Mouse (Mus musculus) CH12.LX (cell line): Measurements from ENCODE around the gene Rft1. TPM values are rescaled to one million over a fixed set of nuclear protein-coding genes. Genes with fewer than 3 reads are reported as not detected.

Experiments
- DNase-seq: peaks from one replicate; pipeline ENCODE4 v3.0.0-alpha.2; 2013; ENCODE audit errors: extremely low read depth
- H3K27ac ChIP-seq: 2 replicates; pipeline ENCODE4 v1.5.1; 2012; ENCODE audit warnings: low read depth, mild to moderate bottlenecking, control low read depth, moderate library complexity; ENCODE audit not compliant: insufficient read depth
- H3K27me3 ChIP-seq: replicated peaks from 2 replicates; pipeline ENCODE3; 2012; ENCODE audit warnings: inconsistent platforms
- H3K36me3 ChIP-seq, 2 experiments: replicated peaks in 1 of 2; 2 replicates each; pipeline versions ENCODE3 to v1.6.1; 2012; ENCODE audit warnings: inconsistent platforms in 1 of 2, low read length in 1 of 2, mild to moderate bottlenecking in 1 of 2, mixed read lengths in 1 of 2, moderate library complexity in 1 of 2; ENCODE audit not compliant: control insufficient read depth in 1 of 2, insufficient read depth in 1 of 2
- H3K4me1 ChIP-seq, 2 experiments: 2 replicates each; pipeline ENCODE4 v1.6.1; 2012; ENCODE audit warnings: inconsistent platforms in 1 of 2, moderate library complexity in 1 of 2; ENCODE audit not compliant: insufficient read depth in 2 of 2, control insufficient read depth in 1 of 2
- H3K4me2 ChIP-seq: 2 replicates; pipeline ENCODE4 v1.6.1; 2012; ENCODE audit warnings: low read depth, mild to moderate bottlenecking, control low read depth; ENCODE audit not compliant: poor library complexity, insufficient read depth, severe bottlenecking
- H3K4me3 ChIP-seq, 3 experiments: fragments of 150-350 bp in 1 of 3; sonication (generic) in 1 of 3; replicated peaks in 1 of 3; 2 replicates each; pipeline versions ENCODE3 to v1.5.1; 2011 to 2012; ENCODE audit warnings: low read depth in 2 of 3, low read length in 2 of 3, mild to moderate bottlenecking in 2 of 3, moderate library complexity in 2 of 3, control low read depth in 1 of 3, improper control_type of control experiment in 1 of 3, inconsistent platforms in 1 of 3, mixed read lengths in 1 of 3; ENCODE audit not compliant: poor library complexity in 1 of 3
- H3K79me2 ChIP-seq: replicated peaks from 2 replicates; pipeline ENCODE4 v1.6.1; 2012; ENCODE audit warnings: mild to moderate bottlenecking, moderate library complexity; ENCODE audit not compliant: control insufficient read depth, poor library complexity, insufficient read depth, severe bottlenecking; ENCODE audit errors: extremely low read depth
- H3K9ac ChIP-seq: 2 replicates; pipeline ENCODE4 v1.6.1; 2012; ENCODE audit warnings: low read depth, mild to moderate bottlenecking, control low read depth, moderate library complexity; ENCODE audit not compliant: insufficient read depth
- H3K9me3 ChIP-seq: replicated peaks from 2 replicates; pipeline ENCODE3; 2012; ENCODE audit warnings: low read length, inconsistent platforms, mixed read lengths
- CHD2 ChIP-seq: IDR thresholded peaks from 2 replicates; pipeline ENCODE4 v1.6.1; 2011; ENCODE audit warnings: low read length, improper control_type of control experiment
- E2F4 ChIP-seq: IDR thresholded peaks from 2 replicates; pipeline ENCODE4 v1.6.1; 2011; ENCODE audit warnings: low read depth, low read length, improper control_type of control experiment; ENCODE audit not compliant: insufficient replicate concordance
- GABPA ChIP-seq: IDR thresholded peaks from 2 replicates; pipeline ENCODE4 v1.6.1; 2012; ENCODE audit warnings: low read depth, low read length, improper control_type of control experiment, inconsistent platforms; ENCODE audit not compliant: insufficient replicate concordance
- IRF4 ChIP-seq: IDR thresholded peaks from 2 replicates; pipeline ENCODE4 v1.6.1; 2014; ENCODE audit warnings: low read depth, mild to moderate bottlenecking, inconsistent platforms, low read length, improper control_type of control experiment
- JUND ChIP-seq: conservative IDR thresholded peaks from 2 replicates; pipeline ENCODE4 v1.6.1; 2011; ENCODE audit warnings: low read depth, low read length, improper control_type of control experiment
- MEF2A ChIP-seq: IDR thresholded peaks from 2 replicates; pipeline ENCODE4 v1.6.1; 2014; ENCODE audit warnings: low read depth, mild to moderate bottlenecking, inconsistent platforms, low read length, improper control_type of control experiment, borderline replicate concordance
- MXI1 ChIP-seq: IDR thresholded peaks from 2 replicates; pipeline ENCODE4 v1.6.1; 2011; ENCODE audit warnings: mild to moderate bottlenecking, low read depth, low read length, improper control_type of control experiment
- NELFE ChIP-seq: IDR thresholded peaks from 2 replicates; pipeline ENCODE4 v1.6.1; 2011; ENCODE audit warnings: low read depth, low read length, improper control_type of control experiment
- POLR2AphosphoS2 ChIP-seq: IDR thresholded peaks from 2 replicates; pipeline ENCODE4 v1.6.1; 2011; ENCODE audit warnings: low read depth, low read length, improper control_type of control experiment
- RAD21 ChIP-seq: IDR thresholded peaks from 2 replicates; pipeline ENCODE4 v1.6.1; 2011; ENCODE audit warnings: low read depth, mild to moderate bottlenecking, low read length, improper control_type of control experiment, moderate library complexity
- RCOR1 ChIP-seq: conservative IDR thresholded peaks from 2 replicates; pipeline ENCODE4 v1.6.1; 2012; ENCODE audit warnings: low read depth, mild to moderate bottlenecking, inconsistent platforms, low read length, improper control_type of control experiment
- SIN3A ChIP-seq: IDR thresholded peaks from 2 replicates; pipeline ENCODE4 v1.6.1; 2012; ENCODE audit warnings: low read length, improper control_type of control experiment, inconsistent platforms
- SMC3 ChIP-seq: IDR thresholded peaks from 2 replicates; pipeline ENCODE4 v1.6.1; 2011; ENCODE audit warnings: low read depth, low read length, improper control_type of control experiment
- TBP ChIP-seq: conservative IDR thresholded peaks from 2 replicates; pipeline ENCODE4 v1.6.1; 2011; ENCODE audit warnings: low read depth, low read length, improper control_type of control experiment
- USF1 ChIP-seq: IDR thresholded peaks from 2 replicates; pipeline ENCODE4 v1.6.1; 2014; ENCODE audit warnings: low read depth, mild to moderate bottlenecking, inconsistent platforms, low read length, improper control_type of control experiment
- USF2 ChIP-seq: conservative IDR thresholded peaks from 2 replicates; pipeline ENCODE4 v1.6.1; 2011; ENCODE audit warnings: low read depth, low read length, improper control_type of control experiment
- ZKSCAN1 ChIP-seq: IDR thresholded peaks from 2 replicates; pipeline ENCODE4 v1.6.1; 2012; ENCODE audit warnings: low read depth, inconsistent platforms, low read length, improper control_type of control experiment, borderline replicate concordance
- ZNF384 ChIP-seq: IDR thresholded peaks from 2 replicates; pipeline ENCODE4 v1.6.1; 2012; ENCODE audit warnings: low read depth, low read length, improper control_type of control experiment, inconsistent platforms
- dilution Hi-C: fragments of 300-500 bp; cut with MboI; formaldehyde crosslinking; loops from 2 replicates; pipeline ENCODE4 v1.14.3; 2020; ENCODE audit warnings: low sequenced_read_pairs; ENCODE audit not compliant: extremely low pct_unique_long_range_greater_than_20kb, extremely low pct_ligation_motif_present
- in situ Hi-C: fragments of 300-500 bp; cut with MboI; formaldehyde crosslinking; loops from 3 replicates; pipeline ENCODE4 v1.14.3; 2019; ENCODE audit warnings: low sequenced_read_pairs, low pct_ligation_motif_present, low pct_unique_long_range_greater_than_20kb, mixed read lengths
- polyA plus RNA-seq: library from polyadenylated mRNA; unstranded; fragments of >175 nt; gene quantifications from 2 replicates; pipeline ENCODE4 v1.2.1, GENCODE M21; 2012; ENCODE audit warnings: low read depth; ENCODE audit not compliant: insufficient read length
- total RNA-seq, 2 experiments: library from RNA; depleted of rRNA; stranded (reverse); fragments of 300-350 nt in 1 of 2; fragments of >200 nt in 1 of 2; gene quantifications; 2 replicates each; pipeline ENCODE4 v1.2.3; 2012 to 2014

The Rft1 gene
- total and polyA plus RNA-seq, 3 experiments, result 13.5 to 26.0 (median 17.7) TPM

DNA sequence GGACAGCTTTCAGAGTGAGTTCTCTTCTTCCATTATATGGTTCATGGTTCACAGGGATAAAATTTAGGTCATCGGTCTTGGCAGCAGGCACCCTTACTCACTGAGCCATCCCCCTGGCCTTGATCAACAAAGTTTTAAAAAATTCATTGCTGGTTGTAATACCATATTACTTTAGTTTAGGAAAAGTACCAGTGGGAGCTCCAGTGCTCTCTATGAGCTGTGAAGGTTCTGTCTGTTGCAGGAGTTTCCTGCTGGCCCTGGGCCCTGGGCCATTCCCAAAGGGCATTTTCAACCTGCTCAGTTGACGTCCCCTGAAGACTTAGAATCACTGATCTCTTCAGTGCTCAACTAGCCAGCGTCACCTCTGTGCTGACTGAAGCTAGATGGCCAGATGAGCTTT is 28.0 kb downstream of the Rft1 start:
- peaks cover 52 to 93% of the 10 kb centered on the region in 2 experiments for H3K36me3 ChIP-seq

GRCm38 (mm10) chr14:30690685-30691084 is 36.5 kb downstream of the Rft1 start:
- no peak overlapping the region for H3K4me2 ChIP-seq
- no peaks in the 10 kb centered on the region for H3K9me3 ChIP-seq
- in situ Hi-C loops, result loop anchor here (5.0 kb wide), 1 partner anchor 182 kb away; no protein-coding TSS in a partner anchor
- H3K27me3 ChIP-seq, result no peaks in the 10 kb centered on the region
- no peak overlapping the region for H3K4me3 ChIP-seq
- TF ChIP-seq SMC3 (no peak), USF1 (no peak), NELFE (no peak), E2F4 (no peak), ZKSCAN1 (no peak), USF2 (no peak)
- dilution Hi-C loops, result no loop called here
- H3K9ac ChIP-seq, result no peak overlapping the region
- no peak overlapping the region for H3K27ac ChIP-seq
- peaks cover 0 to 4% of the 10 kb centered on the region in 2 experiments; a peak in 1 of 4 replicates for H3K4me1 ChIP-seq
- no peak for DNase-seq
- no peaks in the 10 kb centered on the region for H3K79me2 ChIP-seq
- H3K36me3 ChIP-seq, result peaks cover 24 to 70% of the 10 kb centered on the region in 2 experiments

More for the DNA sequence above, 28.0 kb downstream of the Rft1 start:
- Histone ChIP-seq H3K4me2 (no peak overlapping the region), H3K9ac (no peak overlapping the region), H3K4me1 (no peaks in the 10 kb centered on the region), H3K27ac (no peak overlapping the region), H3K9me3 (no peaks in the 10 kb centered on the region), H3K4me3 (no peak overlapping the region), H3K27me3 (no peaks in the 10 kb centered on the region), H3K79me2 (no peaks in the 10 kb centered on the region)
- in situ Hi-C loops, result no loop called here
- dilution Hi-C loops, result no loop called here
- DNase-seq, result no peak
- TF ChIP-seq MXI1 (no peak), NELFE (no peak), ZNF384 (no peak), SIN3A (no peak), USF1 (no peak), IRF4 (no peak), MEF2A (no peak), RCOR1 (no peak), TBP (no peak), GABPA (no peak), ZKSCAN1 (no peak), POLR2AphosphoS2 (no peak), CHD2 (no peak), RAD21 (no peak), JUND (no peak)
